Mouse (Mus musculus) hindbrain, embryonic 14.5 days (tissue): ENCODE measurements around the gene Mrgprh. TPM values are rescaled to one million over a fixed set of nuclear protein-coding genes. Genes with fewer than 3 reads are reported as not detected.

Experiments used
- ATAC-seq: fragments of 200-750 bp; cut with Nextera tagmentation; 2 replicates; pipeline ENCODE4 v1.8.0; 2017; ENCODE audit warnings: moderate number of reproducible peaks, mild to moderate bottlenecking, moderate TSS enrichment, moderate library complexity; ENCODE audit not compliant: low FRiP score
- DNase-seq: peaks from one replicate; pipeline ENCODE4 v3.0.0-alpha.2; 2015; ENCODE audit warnings: low spot score
- H3K27ac ChIP-seq: fragments of 300-500 bp; sonication (generic); 2 replicates; pipeline ENCODE4 v1.5.1; 2014; ENCODE audit warnings: mild to moderate bottlenecking, moderate library complexity
- H3K27me3 ChIP-seq: fragments of 300-500 bp; sonication (generic); 2 replicates; pipeline ENCODE4 v1.6.1; 2014; ENCODE audit warnings: mild to moderate bottlenecking, low read length, mixed read lengths; ENCODE audit not compliant: control insufficient read depth, insufficient read depth
- H3K36me3 ChIP-seq: fragments of 300-500 bp; sonication (generic); replicated peaks from 2 replicates; pipeline ENCODE4 v1.6.1; 2014; ENCODE audit not compliant: control insufficient read depth, insufficient read depth
- H3K4me1 ChIP-seq: fragments of 300-500 bp; sonication (generic); replicated peaks from 2 replicates; pipeline ENCODE4 v1.6.1; 2014; ENCODE audit warnings: antibody characterized with exemption, low read length, mixed read lengths; ENCODE audit not compliant: control insufficient read depth, insufficient read depth
- H3K4me2 ChIP-seq: fragments of 300-500 bp; sonication (generic); replicated peaks from 2 replicates; pipeline ENCODE4 v1.6.1; 2014; ENCODE audit warnings: mild to moderate bottlenecking, moderate library complexity
- H3K4me3 ChIP-seq: fragments of 300-500 bp; sonication (generic); replicated peaks from 2 replicates; pipeline ENCODE4 v1.5.1; 2014; ENCODE audit warnings: mild to moderate bottlenecking, low read length
- H3K9ac ChIP-seq: fragments of 300-500 bp; sonication (generic); 2 replicates; pipeline ENCODE4 v1.6.1; 2014
- H3K9me3 ChIP-seq: fragments of 300-500 bp; sonication (generic); 2 replicates; pipeline ENCODE4 v1.6.1; 2016; ENCODE audit warnings: low read length; ENCODE audit not compliant: control insufficient read depth
- WGBS: fragments of 180-500 bp; shearing (Covaris S2); extraction: QIAGEN DNeasy Blood & Tissue Kit; methylation state at CpG from one replicate; pipeline ENCODE4 v1.1.7; 2014; 5-methylcytosine and 5-hydroxymethylcytosine counted together
- polyA plus RNA-seq: library from polyadenylated mRNA; unstranded; fragments of >200 nt; fragmentation: Nextera tagmentation; extraction: Ambion mirVana; gene quantifications from 2 replicates; pipeline ENCODE4 v1.2.1, GENCODE M21; 2014

Mrgprh gene
- polyA plus RNA-seq = not detected in 2 replicates

GRCm38 (mm10) chr17:12875734-12876133 is at the start of gene Mrgprh:
Gene Mrgprh (plus strand): TSS chr17:12876034.
- 88% methylated on average over 5 of the region's 5 CpGs for WGBS
- Histone ChIP-seq H3K4me2 (no peak within 1 kb of the TSS), H3K9me3 (no peaks in the 10 kb centered on the region), H3K4me1 (no peaks in the 10 kb centered on the region), H3K9ac (no peak within 1 kb of the TSS), H3K27me3 (no peaks in the 10 kb centered on the region), H3K4me3 (no peak within 1 kb of the TSS), H3K27ac (no peak within 1 kb of the TSS), H3K36me3 (no peaks in the 10 kb centered on the region)
- DNase-seq = no peak
- ATAC-seq = no peak

DNA sequence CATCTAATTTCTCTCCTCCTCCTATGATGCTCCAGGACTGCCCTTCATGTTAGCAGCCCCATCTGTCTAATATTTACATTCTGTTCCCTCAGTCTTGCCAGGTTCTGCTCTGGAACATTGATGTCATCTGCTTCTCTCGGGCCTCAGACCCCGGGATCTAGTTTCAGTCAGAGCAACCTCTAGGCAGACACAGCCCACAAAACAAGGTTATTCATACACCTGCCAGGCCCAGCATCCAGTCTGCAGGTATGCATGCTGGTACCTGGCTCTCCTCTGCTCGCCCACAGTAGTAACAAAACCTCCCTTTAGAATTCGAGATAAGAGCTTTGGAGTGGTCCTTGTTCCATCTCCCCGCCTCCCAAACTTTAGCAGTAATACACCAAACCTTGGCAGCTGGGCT is 45.5 kb upstream of the Mrgprh start:
- no peak overlapping the region for H3K27ac ChIP-seq
- no peak overlapping the region for H3K9ac ChIP-seq
- H3K27me3 ChIP-seq = no peaks in the 10 kb centered on the region
- H3K4me1 ChIP-seq = no peaks in the 10 kb centered on the region
- no peak overlapping the region for H3K4me2 ChIP-seq
- H3K9me3 ChIP-seq = no peaks in the 10 kb centered on the region
- WGBS = 82% methylated on average over 5 of the region's 5 CpGs
- ATAC-seq = no peak
- no peak for DNase-seq
- no peaks in the 10 kb centered on the region for H3K36me3 ChIP-seq
- no peak overlapping the region for H3K4me3 ChIP-seq

DNA sequence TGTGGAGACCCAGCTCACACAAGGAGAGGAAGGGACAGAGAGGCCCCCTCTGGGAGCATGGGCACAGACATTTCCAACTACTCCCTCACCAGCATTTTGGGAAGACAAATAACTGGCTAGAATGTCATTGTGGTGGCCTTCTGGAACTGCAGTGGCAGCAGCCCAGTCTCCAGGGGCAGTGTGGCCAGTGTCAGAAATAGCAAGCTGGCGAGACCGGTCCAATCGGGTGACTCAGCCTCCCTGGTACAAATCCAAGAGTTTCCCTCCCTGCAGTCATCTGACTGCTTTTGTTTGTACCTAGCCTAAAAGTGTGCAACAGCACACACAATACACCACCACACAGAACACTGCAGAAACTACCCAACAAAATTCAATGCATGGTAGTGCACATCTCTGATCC is 43.6 kb upstream of the Mrgprh start:
- no peak for DNase-seq
- Histone ChIP-seq H3K27ac (no peak overlapping the region), H3K4me1 (no peaks in the 10 kb centered on the region), H3K9me3 (no peaks in the 10 kb centered on the region), H3K36me3 (no peaks in the 10 kb centered on the region), H3K4me3 (no peak overlapping the region), H3K9ac (no peak overlapping the region), H3K27me3 (no peaks in the 10 kb centered on the region), H3K4me2 (no peak overlapping the region)
- WGBS = 93% methylated on average over 3 of the region's 3 CpGs
- ATAC-seq = no peak

GRCm38 (mm10) chr17:12832657-12833056 is 43.2 kb upstream of the Mrgprh start:
- Histone ChIP-seq H3K9me3 (no peaks in the 10 kb centered on the region), H3K4me1 (no peaks in the 10 kb centered on the region), H3K4me2 (no peak overlapping the region), H3K36me3 (no peaks in the 10 kb centered on the region), H3K9ac (no peak overlapping the region), H3K4me3 (no peak overlapping the region), H3K27ac (no peak overlapping the region), H3K27me3 (no peaks in the 10 kb centered on the region)
- WGBS = 92% methylated on average over 4 of the region's 4 CpGs
- ATAC-seq = no peak
- DNase-seq = no peak

DNA sequence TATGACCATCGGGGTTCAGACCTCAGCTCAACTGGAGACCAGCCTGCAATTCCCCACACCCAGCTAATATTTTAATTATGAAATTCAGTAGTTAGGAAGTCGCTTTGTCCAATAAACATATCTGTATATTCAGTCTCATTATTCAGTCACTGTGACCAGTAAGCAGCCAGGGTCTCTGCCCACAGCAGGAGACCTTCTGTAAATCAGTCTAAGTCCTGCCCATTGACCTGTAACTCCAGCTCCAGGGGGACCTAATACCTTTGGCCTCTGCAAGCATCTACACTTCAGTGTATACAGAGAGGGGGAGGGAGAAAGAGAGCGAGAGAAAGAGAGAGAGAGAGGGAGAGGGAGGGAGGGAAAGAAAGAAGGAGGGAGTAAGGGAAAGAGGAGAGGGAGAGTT is 41.5 kb upstream of the Mrgprh start:
- Histone ChIP-seq H3K9ac (no peak overlapping the region), H3K4me3 (no peak overlapping the region), H3K9me3 (no peaks in the 10 kb centered on the region), H3K4me1 (no peaks in the 10 kb centered on the region), H3K27ac (no peak overlapping the region), H3K4me2 (no peak overlapping the region), H3K27me3 (no peaks in the 10 kb centered on the region), H3K36me3 (no peaks in the 10 kb centered on the region)
- ATAC-seq = no peak
- DNase-seq = no peak
- 80% methylated on average over 3 of the region's 3 CpGs for WGBS

DNA sequence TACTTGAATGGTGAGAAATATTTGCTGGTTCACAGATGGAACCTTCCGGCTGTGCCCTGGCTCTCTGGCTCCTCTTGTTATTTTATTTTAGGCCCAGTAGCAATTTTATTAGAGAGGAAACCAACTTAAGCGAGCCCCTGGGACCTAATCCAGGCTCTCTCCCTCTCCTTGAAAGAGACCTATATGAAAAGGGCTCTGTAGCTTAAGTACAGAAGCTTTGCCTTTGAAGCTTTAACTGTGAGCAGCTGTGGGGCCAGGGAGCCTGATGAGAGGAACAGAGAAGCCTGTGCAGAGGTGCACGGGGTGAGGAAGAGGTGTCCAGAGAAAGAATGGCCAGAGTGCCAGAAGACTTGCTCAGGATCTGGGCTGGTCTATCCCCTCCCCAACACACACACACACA is 41.0 kb upstream of the Mrgprh start:
- ATAC-seq = no peak
- DNase-seq = no peak
- H3K9me3 ChIP-seq = no peaks in the 10 kb centered on the region

GRCm38 (mm10) chr17:12835738-12836137 is 40.1 kb upstream of the Mrgprh start:
- Histone ChIP-seq H3K4me2 (no peak overlapping the region), H3K9ac (no peak overlapping the region), H3K4me1 (no peaks in the 10 kb centered on the region), H3K36me3 (no peaks in the 10 kb centered on the region), H3K27ac (no peak overlapping the region), H3K9me3 (no peaks in the 10 kb centered on the region), H3K27me3 (no peaks in the 10 kb centered on the region), H3K4me3 (no peak overlapping the region)
- DNase-seq (no peak), ATAC-seq (no peak)
- 96% methylated on average over 5 of the region's 5 CpGs for WGBS

More for the DNA sequence above, 41.0 kb upstream of the Mrgprh start:
- Histone ChIP-seq H3K4me2 (no peak overlapping the region), H3K9ac (no peak overlapping the region), H3K27ac (no peak overlapping the region), H3K27me3 (no peaks in the 10 kb centered on the region), H3K4me3 (no peak overlapping the region), H3K4me1 (no peaks in the 10 kb centered on the region), H3K36me3 (no peaks in the 10 kb centered on the region)
- WGBS = 63% methylated on average over 3 of the region's 3 CpGs

DNA sequence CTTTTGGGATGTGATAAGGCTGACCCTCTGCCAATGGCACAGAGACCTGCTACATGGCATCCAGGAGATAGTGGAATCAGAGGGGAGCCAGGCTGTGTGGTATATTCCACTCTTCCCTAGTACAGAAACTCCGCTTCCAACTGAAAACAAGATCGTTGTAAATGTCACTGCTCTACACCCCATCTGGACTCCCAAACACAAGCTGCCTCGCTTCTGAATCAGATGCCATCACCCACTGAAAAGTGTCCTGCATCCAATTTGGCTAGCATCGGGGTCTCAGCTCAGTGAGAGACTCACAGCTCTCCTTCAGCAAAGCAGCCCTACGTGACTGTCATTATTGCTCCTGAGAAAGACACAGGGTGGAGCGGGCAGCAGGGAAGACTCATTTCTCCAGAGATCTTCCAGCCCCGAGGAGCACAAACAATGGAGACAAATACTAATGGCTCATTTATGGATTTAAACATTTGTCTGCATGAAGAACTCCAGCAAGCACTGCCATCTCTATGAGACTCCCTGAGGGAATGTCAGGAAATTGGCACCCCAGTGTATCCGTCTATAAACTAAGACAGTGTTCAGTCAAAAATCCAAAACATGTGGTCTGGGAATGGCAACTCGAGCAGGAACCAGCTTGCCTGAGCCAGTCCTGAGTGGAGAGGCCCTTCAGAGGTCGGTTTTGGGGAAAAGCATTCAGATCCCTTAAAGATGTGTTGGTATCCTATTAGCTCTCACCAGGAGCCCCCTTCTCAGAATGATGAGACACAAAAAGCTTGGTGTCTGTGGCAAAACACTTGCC is 36.2 kb upstream of the Mrgprh start:
- H3K4me1 ChIP-seq = no peaks in the 10 kb centered on the region
- H3K36me3 ChIP-seq = no peaks in the 10 kb centered on the region
- ATAC-seq (no peak), DNase-seq (no peak)
- no peak overlapping the region for H3K27ac ChIP-seq
- H3K9me3 ChIP-seq = no peaks in the 10 kb centered on the region
- no peak overlapping the region for H3K4me2 ChIP-seq
- no peaks in the 10 kb centered on the region for H3K27me3 ChIP-seq
- WGBS = 78% methylated on average over 10 of the region's 10 CpGs
- no peak overlapping the region for H3K4me3 ChIP-seq
- no peak overlapping the region for H3K9ac ChIP-seq

DNA sequence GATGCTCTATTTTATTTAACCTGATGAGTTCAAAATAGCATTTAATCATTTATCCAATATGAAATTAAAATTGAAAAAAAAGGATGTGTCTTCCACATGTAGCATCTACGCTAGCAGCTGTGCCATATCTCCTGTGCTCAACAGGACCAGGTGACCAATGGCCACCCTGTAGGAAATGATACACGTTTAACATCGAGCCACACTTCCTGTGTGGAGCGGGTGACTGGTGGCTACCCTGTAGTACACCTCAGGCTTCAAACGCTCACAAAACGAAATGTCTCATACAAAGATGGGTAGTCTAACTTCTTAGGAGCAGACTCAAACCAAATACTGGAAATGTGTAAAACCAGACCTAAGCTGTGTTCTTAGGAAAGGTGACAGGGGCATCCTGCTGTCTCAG is 32.0 kb upstream of the Mrgprh start:
- ATAC-seq (no peak), DNase-seq (no peak)
- no peaks in the 10 kb centered on the region for H3K9me3 ChIP-seq
- no peak overlapping the region for H3K27ac ChIP-seq
- WGBS = 86% methylated on average over 6 of the region's 6 CpGs
- H3K4me1 ChIP-seq = no peaks in the 10 kb centered on the region
- H3K9ac ChIP-seq = no peak overlapping the region
- H3K27me3 ChIP-seq = no peaks in the 10 kb centered on the region
- no peak overlapping the region for H3K4me2 ChIP-seq
- no peak overlapping the region for H3K4me3 ChIP-seq
- H3K36me3 ChIP-seq = no peaks in the 10 kb centered on the region

GRCm38 (mm10) chr17:12844540-12844939 is 31.3 kb upstream of the Mrgprh start:
- no peaks in the 10 kb centered on the region for H3K4me1 ChIP-seq
- H3K27me3 ChIP-seq = no peaks in the 10 kb centered on the region
- no peak overlapping the region for H3K4me3 ChIP-seq
- H3K9ac ChIP-seq = no peak overlapping the region
- ATAC-seq (no peak), DNase-seq (no peak)
- no peaks in the 10 kb centered on the region for H3K36me3 ChIP-seq
- no peaks in the 10 kb centered on the region for H3K9me3 ChIP-seq
- H3K4me2 ChIP-seq = no peak overlapping the region
- 87% methylated on average over 4 of the region's 4 CpGs for WGBS
- H3K27ac ChIP-seq = no peak overlapping the region
